Mouse (Mus musculus) liver, adult 2 months (tissue): Measurements from ENCODE around the gene Ivd. TPM values are rescaled to one million over a fixed set of nuclear protein-coding genes. Genes with fewer than 3 reads are reported as not detected.

Source experiments
- DNase-seq: peaks from one replicate; pipeline ENCODE4 v3.0.0-alpha.2; 2011; ENCODE audit warnings: low read depth, low spot score; ENCODE audit errors: extremely low read depth
- H3K27ac ChIP-seq: fragments of 200-500 bp; replicated peaks from 2 replicates; pipeline ENCODE4 v1.5.1; 2012; ENCODE audit warnings: low read depth, mild to moderate bottlenecking, control low read depth, inconsistent platforms, low read length; ENCODE audit not compliant: insufficient read depth
- H3K27me3 ChIP-seq: fragments of 200-500 bp; 2 replicates; pipeline ENCODE4 v1.6.1; 2012; ENCODE audit warnings: mild to moderate bottlenecking, moderate library complexity, low read length, inconsistent platforms; ENCODE audit not compliant: control insufficient read depth, insufficient read depth
- H3K36me3 ChIP-seq: fragments of 200-500 bp; 2 replicates; pipeline ENCODE4 v1.6.1; 2012; ENCODE audit warnings: low read length, inconsistent platforms; ENCODE audit not compliant: control insufficient read depth, insufficient read depth
- H3K4me1 ChIP-seq: fragments of 200-500 bp; 2 replicates; pipeline ENCODE4 v1.6.1; 2011; ENCODE audit warnings: low read length; ENCODE audit not compliant: control insufficient read depth, insufficient read depth
- H3K4me3 ChIP-seq: fragments of 200-500 bp; 2 replicates; pipeline ENCODE4 v1.5.1; 2011; ENCODE audit warnings: low read depth, mild to moderate bottlenecking, control low read depth, low read length, moderate library complexity; ENCODE audit not compliant: insufficient read depth
- H3K79me2 ChIP-seq: fragments of 200-500 bp; 2 replicates; pipeline ENCODE4 v1.6.1; 2012; ENCODE audit warnings: inconsistent platforms, mild to moderate bottlenecking, low read length, moderate library complexity; ENCODE audit not compliant: control insufficient read depth, insufficient read depth
- H3K9ac ChIP-seq: fragments of 200-500 bp; 2 replicates; pipeline ENCODE4 v1.6.1; 2012; ENCODE audit warnings: low read depth, mild to moderate bottlenecking, control low read depth, inconsistent platforms, low read length
- CTCF ChIP-seq: fragments of 200-500 bp; IDR thresholded peaks from 2 replicates; pipeline ENCODE4 v1.5.1; 2011; ENCODE audit warnings: low read depth, low read length, control low read depth
- POLR2A ChIP-seq: fragments of 200-500 bp; IDR thresholded peaks from 2 replicates; pipeline ENCODE4 v1.6.1; 2011; ENCODE audit warnings: low read length, control low read depth; ENCODE audit not compliant: insufficient read depth; ENCODE audit errors: extremely low read depth
- WGBS: fragments of 180-500 bp; shearing (Covaris S2); methylation state at CpG from one replicate; pipeline ENCODE4 v1.1.7; 2018; 5-methylcytosine and 5-hydroxymethylcytosine counted together
- polyA plus RNA-seq: library from polyadenylated mRNA; depleted of rRNA; stranded (reverse); fragments of >200 nt; gene quantifications from 2 replicates; pipeline ENCODE4 v1.2.3, GENCODE M21; 2012
- total RNA-seq: library from RNA; depleted of rRNA; stranded (reverse); fragments of >200 nt; gene quantifications from 2 replicates; pipeline ENCODE4 v1.2.3, GENCODE M21; 2014

Ivd gene
- total and polyA plus RNA-seq, 2 experiments, result 127 to 146 TPM

GRCm38 (mm10) chr2:118914685-118915084 is 52.9 kb downstream of the Ivd start:
- Histone ChIP-seq H3K79me2 (peaks cover 23% of the 10 kb centered on the region), H3K4me3 (no peak overlapping the region), H3K27me3 (no peaks in the 10 kb centered on the region), H3K27ac (no peak overlapping the region), H3K4me1 (peaks cover 17% of the 10 kb centered on the region), H3K9ac (no peak overlapping the region), H3K36me3 (no peaks in the 10 kb centered on the region)
- no peak for DNase-seq
- WGBS, result 70% methylated on average over 8 of the region's 8 CpGs
- TF ChIP-seq POLR2A (no peak), CTCF (no peak)

GRCm38 (mm10) chr2:118916436-118916835 is 54.7 kb downstream of the Ivd start:
- Histone ChIP-seq H3K27me3 (no peaks in the 10 kb centered on the region), H3K9ac (no peak overlapping the region), H3K36me3 (no peaks in the 10 kb centered on the region; the same call in 1 of the 2 replicates), H3K4me3 (no peak overlapping the region), H3K4me1 (peaks cover 13% of the 10 kb centered on the region), H3K27ac (no peak overlapping the region), H3K79me2 (peaks cover 17% of the 10 kb centered on the region)
- TF ChIP-seq POLR2A, result no peak
- no peak for TF ChIP-seq CTCF
- 92% methylated on average over 17 of the region's 17 CpGs for WGBS
- no peak for DNase-seq

GRCm38 (mm10) chr2:118918543-118918942 is 56.8 kb downstream of the Ivd start:
- no peaks in the 10 kb centered on the region; the same call in 1 of the 2 replicates for H3K36me3 ChIP-seq
- H3K27me3 ChIP-seq, result no peaks in the 10 kb centered on the region
- WGBS, result 78% methylated on average over 1 of the region's 1 CpGs
- H3K27ac ChIP-seq, result no peak overlapping the region
- peaks cover 10% of the 10 kb centered on the region for H3K79me2 ChIP-seq
- H3K4me3 ChIP-seq, result no peak overlapping the region
- no peak overlapping the region for H3K9ac ChIP-seq
- H3K4me1 ChIP-seq, result peaks cover 7% of the 10 kb centered on the region
- TF ChIP-seq CTCF (no peak), POLR2A (no peak)
- DNase-seq, result no peak

GRCm38 (mm10) chr2:118920428-118920827 is 58.7 kb downstream of the Ivd start:
- H3K27me3 ChIP-seq, result no peaks in the 10 kb centered on the region
- H3K79me2 ChIP-seq, result peaks cover 5% of the 10 kb centered on the region
- no peaks in the 10 kb centered on the region for H3K4me1 ChIP-seq
- no peaks in the 10 kb centered on the region; the same call in 1 of the 2 replicates for H3K36me3 ChIP-seq
- DNase-seq, result no peak
- WGBS, result 85% methylated on average over 3 of the region's 3 CpGs
- no peak overlapping the region for H3K9ac ChIP-seq
- no peak overlapping the region for H3K27ac ChIP-seq
- TF ChIP-seq CTCF (no peak), POLR2A (no peak)
- no peak overlapping the region for H3K4me3 ChIP-seq

GRCm38 (mm10) chr2:118925952-118926351 is 64.2 kb downstream of the Ivd start:
- Histone ChIP-seq H3K27ac (no peak overlapping the region), H3K4me1 (peaks cover 3% of the 10 kb centered on the region), H3K27me3 (no peaks in the 10 kb centered on the region), H3K79me2 (no peaks in the 10 kb centered on the region), H3K36me3 (no peaks in the 10 kb centered on the region; the same call in 1 of the 2 replicates), H3K9ac (no peak overlapping the region), H3K4me3 (peak overlapping the region; percentile 93)
- DNase-seq, result no peak
- 4% methylated on average over 6 of the region's 6 CpGs for WGBS
- TF ChIP-seq CTCF (no peak), POLR2A (no peak)

GRCm38 (mm10) chr2:118926361-118926997 is 64.7 kb downstream of the Ivd start, which contains the start of gene Chst14:
Gene Chst14 (plus strand): TSS chr2:118926496.
- DNase-seq, result peak; percentile 16
- H3K4me1 ChIP-seq, result peaks cover 3% of the 10 kb centered on the region
- H3K79me2 ChIP-seq, result no peaks in the 10 kb centered on the region
- H3K4me3 ChIP-seq, result peak within 1 kb of the TSS; percentile 93
- H3K27me3 ChIP-seq, result no peaks in the 10 kb centered on the region
- peak within 1 kb of the TSS; percentile 88 for H3K9ac ChIP-seq
- no peaks in the 10 kb centered on the region; the same call in 1 of the 2 replicates for H3K36me3 ChIP-seq
- WGBS, result 3% methylated on average over 47 of the region's 47 CpGs
- no peak for TF ChIP-seq CTCF
- 0 out of 2 replicates have a peak, but pooled peaks have one; percentile 26 for TF ChIP-seq POLR2A
- H3K27ac ChIP-seq, result no peak within 1 kb of the TSS
